Mouse (Mus musculus): ENCODE data around the gene Gdf2. TPM values are rescaled to one million over a fixed set of nuclear protein-coding genes. Genes with fewer than 3 reads are reported as not detected.

The Gdf2 gene
- total and polyA plus RNA-seq, 3 experiments, result not detected

DNA sequence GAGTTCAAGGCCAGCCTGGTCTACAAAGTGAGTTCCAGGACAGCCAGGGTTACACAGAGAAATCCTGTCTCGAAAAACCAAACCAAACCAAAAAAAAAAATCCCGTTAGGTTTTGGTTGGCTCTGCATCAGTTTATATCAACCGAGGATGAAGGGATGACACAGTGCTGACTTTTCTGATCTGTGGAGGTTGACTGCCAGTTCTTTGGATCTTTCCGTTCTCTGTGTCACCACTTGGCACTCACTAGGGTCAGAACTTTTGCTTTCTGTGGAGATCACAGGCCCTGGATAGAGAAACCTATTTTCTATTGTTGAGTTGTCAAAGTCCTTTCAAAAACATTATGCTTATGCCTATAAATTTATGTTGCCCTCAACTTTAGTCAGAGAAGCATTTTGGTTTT, 38.1 kb upstream of the Gdf2 start:
- Histone ChIP-seq H3K4me1 (ENCODE audit: control insufficient read depth in 1 of 2, insufficient read depth in 2 of 2) (peaks cover 0 to 58% of the 10 kb centered on the region in 2 experiments; a peak in 2 of 4 replicates), H3K36me3 (replicated peaks in 1 of 2; ENCODE audit: control insufficient read depth in 1 of 2, insufficient read depth in 1 of 2, low read length in 1 of 2) (no peaks in the 10 kb centered on the region), H3K27me3 (replicated peaks) (no peaks in the 10 kb centered on the region), H3K9ac (ENCODE audit: insufficient read depth, low read depth) (no peak overlapping the region), H3K79me2 (replicated peaks; ENCODE audit: control insufficient read depth, extremely low read depth, insufficient read depth, poor library complexity, severe bottlenecking) (no peaks in the 10 kb centered on the region), H3K27ac (ENCODE audit: insufficient read depth, low read depth) (no peak overlapping the region), H3K9me3 (replicated peaks; ENCODE audit: low read length) (peaks cover 5% of the 10 kb centered on the region), H3K4me3 (replicated peaks in 1 of 3; ENCODE audit: low read depth in 2 of 3, low read length in 2 of 3, poor library complexity in 1 of 3) (no peak overlapping the region), H3K4me2 (ENCODE audit: insufficient read depth, low read depth, poor library complexity, severe bottlenecking) (no peak overlapping the region)
- TF ChIP-seq TBP (conservative IDR thresholded peaks at IDR 0.05; ENCODE audit: low read depth, low read length), result no peak
- TF ChIP-seq E2F4 (IDR thresholded peaks at IDR 0.05; ENCODE audit: insufficient replicate concordance, low read depth, low read length), result no peak
- TF ChIP-seq MEF2A (IDR thresholded peaks at IDR 0.05; ENCODE audit: borderline replicate concordance, low read depth, low read length), result no peak
- no peak for TF ChIP-seq TCF12 (IDR thresholded peaks at IDR 0.05; ENCODE audit: low read depth, low read length)
- TF ChIP-seq BHLHE40 (IDR thresholded peaks at IDR 0.05; ENCODE audit: low read depth, low read length), result no peak
- TF ChIP-seq UBTF (IDR thresholded peaks at IDR 0.05; ENCODE audit: low read depth, low read length), result no peak
- TF ChIP-seq JUND (conservative IDR thresholded peaks at IDR 0.05; ENCODE audit: low read depth, low read length), result no peak
- TF ChIP-seq MYC (IDR thresholded peaks at IDR 0.05; ENCODE audit: low read depth, low read length), result no peak
- TF ChIP-seq PAX5 (IDR thresholded peaks at IDR 0.05; ENCODE audit: low read length), result no peak
- no peak for TF ChIP-seq ZKSCAN1 (IDR thresholded peaks at IDR 0.05; ENCODE audit: borderline replicate concordance, low read depth, low read length)
- no peak for TF ChIP-seq EP300 (IDR thresholded peaks at IDR 0.05; ENCODE audit: low read length)
- TF ChIP-seq HCFC1 (IDR thresholded peaks at IDR 0.05; ENCODE audit: low read depth, low read length), result no peak
- dilution Hi-C loops (cut with MboI; ENCODE audit: extremely low pct_ligation_motif_present, extremely low pct_unique_long_range_greater_than_20kb, low sequenced_read_pairs) (no loop called here), in situ Hi-C loops (cut with MboI; ENCODE audit: low pct_ligation_motif_present, low pct_unique_long_range_greater_than_20kb, low sequenced_read_pairs) (no loop called here)
- no peak for DNase-seq (ENCODE audit: extremely low read depth)

DNA sequence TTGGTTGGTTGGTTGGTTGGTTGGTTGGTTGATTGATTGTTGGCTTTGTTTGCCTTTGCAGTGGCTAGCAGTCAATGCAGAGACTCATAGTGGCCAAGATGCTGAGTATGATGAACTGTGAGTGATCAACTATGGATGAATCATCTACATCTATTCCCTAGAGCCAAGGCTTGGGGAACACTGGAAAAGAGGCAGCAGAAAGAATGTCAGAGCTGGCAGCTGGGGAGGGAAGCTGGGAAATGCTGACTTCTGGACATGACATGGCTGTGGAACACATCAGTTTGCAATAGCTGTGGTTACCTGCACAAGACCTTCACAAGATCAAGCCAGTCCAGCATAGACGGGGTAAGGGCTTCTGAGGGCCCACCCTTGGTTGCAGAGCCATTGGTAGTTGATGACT, 37.6 kb upstream of the Gdf2 start:
- Histone ChIP-seq H3K79me2 (replicated peaks; ENCODE audit: control insufficient read depth, extremely low read depth, insufficient read depth, poor library complexity, severe bottlenecking) (no peaks in the 10 kb centered on the region), H3K27ac (ENCODE audit: insufficient read depth, low read depth) (no peak overlapping the region), H3K4me1 (ENCODE audit: control insufficient read depth in 1 of 2, insufficient read depth in 2 of 2) (peaks cover 0 to 58% of the 10 kb centered on the region in 2 experiments; a peak in 2 of 4 replicates), H3K27me3 (replicated peaks) (no peaks in the 10 kb centered on the region), H3K9me3 (replicated peaks; ENCODE audit: low read length) (peaks cover 5% of the 10 kb centered on the region), H3K36me3 (replicated peaks in 1 of 2; ENCODE audit: control insufficient read depth in 1 of 2, insufficient read depth in 1 of 2, low read length in 1 of 2) (no peaks in the 10 kb centered on the region), H3K9ac (ENCODE audit: insufficient read depth, low read depth) (no peak overlapping the region), H3K4me3 (replicated peaks in 1 of 3; ENCODE audit: low read depth in 2 of 3, low read length in 2 of 3, poor library complexity in 1 of 3) (no peak overlapping the region), H3K4me2 (ENCODE audit: insufficient read depth, low read depth, poor library complexity, severe bottlenecking) (no peak overlapping the region)
- no peak for DNase-seq (ENCODE audit: extremely low read depth)
- dilution Hi-C loops (cut with MboI; ENCODE audit: extremely low pct_ligation_motif_present, extremely low pct_unique_long_range_greater_than_20kb, low sequenced_read_pairs), result no loop called here
- TF ChIP-seq ETS1 (conservative IDR thresholded peaks at IDR 0.05; ENCODE audit: low read depth, low read length) (no peak), ELF1 (IDR thresholded peaks at IDR 0.05; ENCODE audit: low read depth, low read length) (no peak), JUN (IDR thresholded peaks at IDR 0.05; ENCODE audit: insufficient read depth, low read depth, low read length) (no peak), USF1 (IDR thresholded peaks at IDR 0.05; ENCODE audit: low read depth, low read length) (no peak), HCFC1 (IDR thresholded peaks at IDR 0.05; ENCODE audit: low read depth, low read length) (no peak), JUND (conservative IDR thresholded peaks at IDR 0.05; ENCODE audit: low read depth, low read length) (no peak), MAFK (IDR thresholded peaks at IDR 0.05; ENCODE audit: insufficient replicate concordance, low read length) (no peak), RCOR1 (conservative IDR thresholded peaks at IDR 0.05; ENCODE audit: low read depth, low read length) (no peak), CTCF (conservative IDR thresholded peaks at IDR 0.05 in 1 of 2, IDR thresholded peaks at IDR 0.05 in 1 of 2; ENCODE audit: low read depth in 2 of 2, low read length in 2 of 2) (no peak)
- in situ Hi-C loops (cut with MboI; ENCODE audit: low pct_ligation_motif_present, low pct_unique_long_range_greater_than_20kb, low sequenced_read_pairs), result no loop called here

Measured in CH12.LX (cell line).